Mouse (Mus musculus): ENCODE results near the gene Olfr1013. TPM values are rescaled to one million over a fixed set of nuclear protein-coding genes. Genes with fewer than 3 reads are reported as not detected.

The Olfr1013 gene
- not detected for polyA plus RNA-seq (2014; fragmentation: Illumina TruSeq; extraction: RNeasy Lipid Tissue Mini Kit (QIAGEN cat#74804); ENCODE audit: insufficient read depth, low read depth, low replicate concordance)

GRCm38 (mm10) chr2:85766798-85767197 is at the start of gene Olfr1013:
TSS of gene Olfr1013 (plus strand) at chr2:85767098.

GRCm38 (mm10) chr2:85762666-85763065 is 4.2 kb upstream of the Olfr1013 start, which contains the start of gene Olfr1012:
TSS of gene Olfr1012 (minus strand) at chr2:85762766.

GRCm38 (mm10) chr2:85772413-85772812 is 5.5 kb downstream of the Olfr1013 start, which contains the start of gene Olfr1014:
TSS of gene Olfr1014 (plus strand) at chr2:85772713.

GRCm38 (mm10) chr2:85781717-85782116 is 14.8 kb downstream of the Olfr1013 start, which contains the start of gene Olfr1015:
TSS of gene Olfr1015 (plus strand) at chr2:85782017.

GRCm38 (mm10) chr2:85802444-85802843 is 35.5 kb downstream of the Olfr1013 start, which contains the start of gene Olfr1016:
TSS of gene Olfr1016 (minus strand) at chr2:85802544.

GRCm38 (mm10) chr2:85818179-85818578 is 51.3 kb downstream of the Olfr1013 start, which contains the start of gene Olfr1018:
TSS of gene Olfr1018 (plus strand) at chr2:85818479.

Other genes with a start within 250 kb of the Olfr1013 start
- gene 4833423E24Rik, start 248.1 kb upstream of the Olfr1013 start, polyA plus RNA-seq (2014; fragmentation: Illumina TruSeq; extraction: RNeasy Lipid Tissue Mini Kit (QIAGEN cat#74804); ENCODE audit: insufficient read depth, low read depth, low replicate concordance): not detected
- gene Olfr996, start 187.9 kb upstream of the Olfr1013 start, polyA plus RNA-seq (2014; fragmentation: Illumina TruSeq; extraction: RNeasy Lipid Tissue Mini Kit (QIAGEN cat#74804); ENCODE audit: insufficient read depth, low read depth, low replicate concordance): not detected
- not detected for gene Olfr998, start 178.2 kb upstream of the Olfr1013 start, polyA plus RNA-seq (2014; fragmentation: Illumina TruSeq; extraction: RNeasy Lipid Tissue Mini Kit (QIAGEN cat#74804); ENCODE audit: insufficient read depth, low read depth, low replicate concordance)
- not detected for gene Olfr1000, start 155.2 kb upstream of the Olfr1013 start, polyA plus RNA-seq (2014; fragmentation: Illumina TruSeq; extraction: RNeasy Lipid Tissue Mini Kit (QIAGEN cat#74804); ENCODE audit: insufficient read depth, low read depth, low replicate concordance)
- not detected for gene Olfr1002, start 116.4 kb upstream of the Olfr1013 start, polyA plus RNA-seq (2014; fragmentation: Illumina TruSeq; extraction: RNeasy Lipid Tissue Mini Kit (QIAGEN cat#74804); ENCODE audit: insufficient read depth, low read depth, low replicate concordance)
- not detected for gene Olfr154, start 102.6 kb upstream of the Olfr1013 start, polyA plus RNA-seq (2014; fragmentation: Illumina TruSeq; extraction: RNeasy Lipid Tissue Mini Kit (QIAGEN cat#74804); ENCODE audit: insufficient read depth, low read depth, low replicate concordance)
- gene Olfr1006, start 88.3 kb upstream of the Olfr1013 start, polyA plus RNA-seq (2014; fragmentation: Illumina TruSeq; extraction: RNeasy Lipid Tissue Mini Kit (QIAGEN cat#74804); ENCODE audit: insufficient read depth, low read depth, low replicate concordance): not detected
- not detected for gene Olfr1008, start 77.7 kb upstream of the Olfr1013 start, polyA plus RNA-seq (2014; fragmentation: Illumina TruSeq; extraction: RNeasy Lipid Tissue Mini Kit (QIAGEN cat#74804); ENCODE audit: insufficient read depth, low read depth, low replicate concordance)
- not detected for gene Olfr1009, start 51.7 kb upstream of the Olfr1013 start, polyA plus RNA-seq (2014; fragmentation: Illumina TruSeq; extraction: RNeasy Lipid Tissue Mini Kit (QIAGEN cat#74804); ENCODE audit: insufficient read depth, low read depth, low replicate concordance)
- not detected for gene Olfr1012, start 4.3 kb upstream of the Olfr1013 start, polyA plus RNA-seq (2014; fragmentation: Illumina TruSeq; extraction: RNeasy Lipid Tissue Mini Kit (QIAGEN cat#74804); ENCODE audit: insufficient read depth, low read depth, low replicate concordance)
- not detected for gene Olfr1014, start 5.6 kb downstream of the Olfr1013 start, polyA plus RNA-seq (2014; fragmentation: Illumina TruSeq; extraction: RNeasy Lipid Tissue Mini Kit (QIAGEN cat#74804); ENCODE audit: insufficient read depth, low read depth, low replicate concordance)
- not detected for gene Olfr1015, start 14.9 kb downstream of the Olfr1013 start, polyA plus RNA-seq (2014; fragmentation: Illumina TruSeq; extraction: RNeasy Lipid Tissue Mini Kit (QIAGEN cat#74804); ENCODE audit: insufficient read depth, low read depth, low replicate concordance)
- gene Olfr1016, start 35.4 kb downstream of the Olfr1013 start, polyA plus RNA-seq (2014; fragmentation: Illumina TruSeq; extraction: RNeasy Lipid Tissue Mini Kit (QIAGEN cat#74804); ENCODE audit: insufficient read depth, low read depth, low replicate concordance): not detected
- not detected for gene Olfr1018, start 51.4 kb downstream of the Olfr1013 start, polyA plus RNA-seq (2014; fragmentation: Illumina TruSeq; extraction: RNeasy Lipid Tissue Mini Kit (QIAGEN cat#74804); ENCODE audit: insufficient read depth, low read depth, low replicate concordance)
- gene Olfr1019, start 78.4 kb downstream of the Olfr1013 start, polyA plus RNA-seq (2014; fragmentation: Illumina TruSeq; extraction: RNeasy Lipid Tissue Mini Kit (QIAGEN cat#74804); ENCODE audit: insufficient read depth, low read depth, low replicate concordance): not detected
- gene Olfr1020, start 79.9 kb downstream of the Olfr1013 start, polyA plus RNA-seq (2014; fragmentation: Illumina TruSeq; extraction: RNeasy Lipid Tissue Mini Kit (QIAGEN cat#74804); ENCODE audit: insufficient read depth, low read depth, low replicate concordance): not detected
- gene Olfr1022, start 101.5 kb downstream of the Olfr1013 start, polyA plus RNA-seq (2014; fragmentation: Illumina TruSeq; extraction: RNeasy Lipid Tissue Mini Kit (QIAGEN cat#74804); ENCODE audit: insufficient read depth, low read depth, low replicate concordance): not detected
- not detected for gene Olfr1023, start 118.5 kb downstream of the Olfr1013 start, polyA plus RNA-seq (2014; fragmentation: Illumina TruSeq; extraction: RNeasy Lipid Tissue Mini Kit (QIAGEN cat#74804); ENCODE audit: insufficient read depth, low read depth, low replicate concordance)
- gene Olfr1024, start 138.0 kb downstream of the Olfr1013 start, polyA plus RNA-seq (2014; fragmentation: Illumina TruSeq; extraction: RNeasy Lipid Tissue Mini Kit (QIAGEN cat#74804); ENCODE audit: insufficient read depth, low read depth, low replicate concordance): not detected
- not detected for gene Olfr1025-ps1, start 148.1 kb downstream of the Olfr1013 start, polyA plus RNA-seq (2014; fragmentation: Illumina TruSeq; extraction: RNeasy Lipid Tissue Mini Kit (QIAGEN cat#74804); ENCODE audit: insufficient read depth, low read depth, low replicate concordance)
- not detected for gene Olfr1026, start 154.5 kb downstream of the Olfr1013 start, polyA plus RNA-seq (2014; fragmentation: Illumina TruSeq; extraction: RNeasy Lipid Tissue Mini Kit (QIAGEN cat#74804); ENCODE audit: insufficient read depth, low read depth, low replicate concordance)
- gene Olfr1028, start 183.3 kb downstream of the Olfr1013 start, polyA plus RNA-seq (2014; fragmentation: Illumina TruSeq; extraction: RNeasy Lipid Tissue Mini Kit (QIAGEN cat#74804); ENCODE audit: insufficient read depth, low read depth, low replicate concordance): not detected
- gene Olfr1029, start 206.8 kb downstream of the Olfr1013 start, polyA plus RNA-seq (2014; fragmentation: Illumina TruSeq; extraction: RNeasy Lipid Tissue Mini Kit (QIAGEN cat#74804); ENCODE audit: insufficient read depth, low read depth, low replicate concordance): not detected
- not detected for gene Olfr1030, start 212.2 kb downstream of the Olfr1013 start, polyA plus RNA-seq (2014; fragmentation: Illumina TruSeq; extraction: RNeasy Lipid Tissue Mini Kit (QIAGEN cat#74804); ENCODE audit: insufficient read depth, low read depth, low replicate concordance)
- gene Olfr1031, start 223.2 kb downstream of the Olfr1013 start, polyA plus RNA-seq (2014; fragmentation: Illumina TruSeq; extraction: RNeasy Lipid Tissue Mini Kit (QIAGEN cat#74804); ENCODE audit: insufficient read depth, low read depth, low replicate concordance): not detected
- gene Olfr1032, start 238.4 kb downstream of the Olfr1013 start, polyA plus RNA-seq (2014; fragmentation: Illumina TruSeq; extraction: RNeasy Lipid Tissue Mini Kit (QIAGEN cat#74804); ENCODE audit: insufficient read depth, low read depth, low replicate concordance): not detected